Comparison of ENCODE assay signal across 25 mouse cellular contexts in genomic region chr8:7560645-7561044, GRCm38 (mm10).
DNase-seq lines count a peak whose midpoint lies in the region; ATAC-seq and TF ChIP-seq lines count a peak whose summit lies in the region.
"Had no signal": no experiment of that assay in that cellular context is flagged by ENCODE, and none has a peak within 500 bp of the region (broad histone marks: within the 10 kb centered on the region; RNA-seq: fewer than 3 reads in every experiment).

No protein-coding gene starts in this region.

- no peaks in the 10 kb centered on the region for H3K27me3 ChIP-seq in hindbrain, embryonic 11.5 days (ENCODE audit: control insufficient read depth, insufficient read depth, low read length)
- no peaks in the 10 kb centered on the region for H3K27me3 ChIP-seq in hindbrain, embryonic 10.5 days (ENCODE audit: insufficient read depth, poor library complexity, severe bottlenecking)
- no peaks in the 10 kb centered on the region for H3K27me3 ChIP-seq in kidney, postnatal 0 days (ENCODE audit: insufficient read depth, low read length)
- H3K27me3 ChIP-seq in neural tube, embryonic 11.5 days (ENCODE audit: control insufficient read depth, insufficient read depth, low read length), result no peaks in the 10 kb centered on the region
- H3K27me3 ChIP-seq in hindbrain, embryonic 14.5 days (ENCODE audit: control insufficient read depth, insufficient read depth, low read length), result no peaks in the 10 kb centered on the region
- H3K27me3 ChIP-seq: embryonic facial prominence, embryonic 12.5 days; embryonic facial prominence, embryonic 15.5 days; forebrain, embryonic 12.5 days; forebrain, embryonic 15.5 days; heart, embryonic 13.5 days had no signal

- no peak overlapping the region for H3K4me3 ChIP-seq in hindbrain, embryonic 11.5 days (ENCODE audit: low read depth, low read length)
- no peak overlapping the region for H3K4me3 ChIP-seq in hindbrain, embryonic 10.5 days
- H3K4me3 ChIP-seq in kidney, postnatal 0 days (replicated peaks; ENCODE audit: low read depth, low read length), result no peak overlapping the region
- no peak overlapping the region for H3K4me3 ChIP-seq in neural tube, embryonic 11.5 days (ENCODE audit: low read depth, low read length)
- no peak overlapping the region for H3K4me3 ChIP-seq in hindbrain, embryonic 14.5 days (replicated peaks; ENCODE audit: low read length)
- H3K4me3 ChIP-seq: embryonic facial prominence, embryonic 12.5 days; embryonic facial prominence, embryonic 15.5 days; erythroblast, embryonic 14.5 days; forebrain, embryonic 12.5 days; forebrain, embryonic 15.5 days; heart, embryonic 13.5 days had no signal

- WGBS in hindbrain, embryonic 11.5 days, result 77% methylated on average over 2 of the region's 2 CpGs
- 79% methylated on average over 2 of the region's 2 CpGs for WGBS in hindbrain, embryonic 10.5 days
- 29% methylated on average over 2 of the region's 2 CpGs for WGBS in kidney, postnatal 0 days
- 73% methylated on average over 2 of the region's 2 CpGs for WGBS in neural tube, embryonic 11.5 days
- 40% methylated on average over 2 of the region's 2 CpGs for WGBS in hindbrain, embryonic 14.5 days

- TF ChIP-seq CTCF in kidney, postnatal 0 days (IDR thresholded peaks at IDR 0.05; ENCODE audit: low read depth), result no peak

- H3K4me1 ChIP-seq in hindbrain, embryonic 11.5 days (replicated peaks; ENCODE audit: control insufficient read depth, insufficient read depth, low read length), result no peaks in the 10 kb centered on the region
- no peaks in the 10 kb centered on the region for H3K4me1 ChIP-seq in hindbrain, embryonic 10.5 days (replicated peaks)
- no peaks in the 10 kb centered on the region for H3K4me1 ChIP-seq in kidney, postnatal 0 days (replicated peaks; ENCODE audit: insufficient read depth, low read length)
- no peaks in the 10 kb centered on the region for H3K4me1 ChIP-seq in neural tube, embryonic 11.5 days (ENCODE audit: control insufficient read depth, insufficient read depth, low read length)
- no peaks in the 10 kb centered on the region for H3K4me1 ChIP-seq in hindbrain, embryonic 14.5 days (replicated peaks; ENCODE audit: control insufficient read depth, insufficient read depth, low read length)
- H3K4me1 ChIP-seq: embryonic facial prominence, embryonic 12.5 days; embryonic facial prominence, embryonic 15.5 days; forebrain, embryonic 12.5 days; forebrain, embryonic 15.5 days; heart, embryonic 13.5 days had no signal

- no peak for DNase-seq in hindbrain, embryonic 11.5 days (ENCODE audit: low spot score)
- DNase-seq in hindbrain, embryonic 10.5 days (ENCODE audit: low spot score), result no peak
- peak; percentile 15 for DNase-seq in kidney, postnatal 0 days (ENCODE audit: low spot score)
- DNase-seq in kidney, postnatal 10 days, result no peak
- no peak for DNase-seq in neural tube, embryonic 11.5 days (ENCODE audit: low spot score)
- DNase-seq in neural tube, embryonic 10.5 days (ENCODE audit: extremely low spot score, low spot score), result no peak
- DNase-seq in hindbrain, embryonic 14.5 days (ENCODE audit: low spot score), result peak; percentile 30
- DNase-seq: adrenal gland, adult 8-10 months; adrenal gland, postnatal 25 days; cerebellum, adult 11 months; cerebellum, adult 2 months; cerebellum, adult 9-11 months; cerebellum, postnatal 25 days; gastrocnemius, postnatal 25 days; heart, adult 18-20 months; heart, postnatal 14 days; heart, postnatal 4 days had no signal

- no peak overlapping the region for H3K4me2 ChIP-seq in hindbrain, embryonic 11.5 days (replicated peaks; ENCODE audit: low read depth, low read length)
- H3K4me2 ChIP-seq in kidney, postnatal 0 days (ENCODE audit: low read length), result no peak overlapping the region
- H3K4me2 ChIP-seq in neural tube, embryonic 11.5 days (ENCODE audit: low read depth), result no peak overlapping the region
- no peak overlapping the region for H3K4me2 ChIP-seq in hindbrain, embryonic 14.5 days (replicated peaks)
- H3K4me2 ChIP-seq: embryonic facial prominence, embryonic 12.5 days; embryonic facial prominence, embryonic 15.5 days; forebrain, embryonic 12.5 days; forebrain, embryonic 15.5 days; heart, embryonic 13.5 days had no signal

- ATAC-seq in hindbrain, embryonic 11.5 days (ENCODE audit: low FRiP score), result peak; percentile 69
- no peak for ATAC-seq in kidney, postnatal 0 days (replicated peaks; ENCODE audit: low FRiP score, low read depth)
- ATAC-seq in neural tube, embryonic 11.5 days (ENCODE audit: insufficient read depth, low FRiP score, low TSS enrichment), result peak; percentile 48; the same call in 1 of the 2 replicates
- no peak for ATAC-seq in hindbrain, embryonic 14.5 days (ENCODE audit: low FRiP score)
- ATAC-seq in erythroblast, adult 5-6 weeks (replicated peaks; ENCODE audit: low FRiP score, poor library complexity, severe bottlenecking), result no peak
- ATAC-seq: activated CD4-positive, CD25-positive, alpha-beta regulatory T cell, adult 4 months; forebrain, embryonic 15.5 days had no signal

- H3K9ac ChIP-seq in hindbrain, embryonic 11.5 days (ENCODE audit: low read depth, low read length), result no peak overlapping the region
- H3K9ac ChIP-seq in kidney, postnatal 0 days (ENCODE audit: low read depth, low read length), result no peak overlapping the region
- no peak overlapping the region for H3K9ac ChIP-seq in neural tube, embryonic 11.5 days (ENCODE audit: low read length)
- H3K9ac ChIP-seq in hindbrain, embryonic 14.5 days, result no peak overlapping the region
- H3K9ac ChIP-seq: embryonic facial prominence, embryonic 12.5 days; embryonic facial prominence, embryonic 15.5 days; forebrain, embryonic 12.5 days; forebrain, embryonic 15.5 days; heart, embryonic 13.5 days had no signal

- no peak overlapping the region for H3K27ac ChIP-seq in hindbrain, embryonic 11.5 days (ENCODE audit: low read depth, low read length)
- no peak overlapping the region for H3K27ac ChIP-seq in hindbrain, embryonic 10.5 days
- H3K27ac ChIP-seq in kidney, postnatal 0 days, result no peak overlapping the region
- H3K27ac ChIP-seq in neural tube, embryonic 11.5 days (ENCODE audit: low read depth, low read length), result no peak overlapping the region
- H3K27ac ChIP-seq in hindbrain, embryonic 14.5 days, result no peak overlapping the region
- H3K27ac ChIP-seq: embryonic facial prominence, embryonic 12.5 days; embryonic facial prominence, embryonic 15.5 days; forebrain, embryonic 12.5 days; forebrain, embryonic 15.5 days; heart, embryonic 13.5 days had no signal

- H3K9me3 ChIP-seq in hindbrain, embryonic 11.5 days (ENCODE audit: control insufficient read depth, low read length), result no peaks in the 10 kb centered on the region
- no peaks in the 10 kb centered on the region for H3K9me3 ChIP-seq in hindbrain, embryonic 10.5 days
- H3K9me3 ChIP-seq in kidney, postnatal 0 days (replicated peaks; ENCODE audit: low read length), result no peaks in the 10 kb centered on the region
- H3K9me3 ChIP-seq in neural tube, embryonic 11.5 days (ENCODE audit: control insufficient read depth, low read length), result no peaks in the 10 kb centered on the region
- H3K9me3 ChIP-seq in hindbrain, embryonic 14.5 days (ENCODE audit: control insufficient read depth, low read length), result no peaks in the 10 kb centered on the region
- H3K9me3 ChIP-seq: embryonic facial prominence, embryonic 12.5 days; embryonic facial prominence, embryonic 15.5 days; forebrain, embryonic 12.5 days; forebrain, embryonic 15.5 days; heart, embryonic 13.5 days had no signal

- no peaks in the 10 kb centered on the region for H3K36me3 ChIP-seq in hindbrain, embryonic 11.5 days (ENCODE audit: control insufficient read depth, insufficient read depth, low read length)
- H3K36me3 ChIP-seq in hindbrain, embryonic 10.5 days, result no peaks in the 10 kb centered on the region
- no peaks in the 10 kb centered on the region for H3K36me3 ChIP-seq in kidney, postnatal 0 days (ENCODE audit: insufficient read depth, low read length)
- H3K36me3 ChIP-seq in neural tube, embryonic 11.5 days (ENCODE audit: control insufficient read depth, insufficient read depth, low read length), result no peaks in the 10 kb centered on the region
- no peaks in the 10 kb centered on the region for H3K36me3 ChIP-seq in hindbrain, embryonic 14.5 days (replicated peaks; ENCODE audit: control insufficient read depth, insufficient read depth)
- H3K36me3 ChIP-seq: embryonic facial prominence, embryonic 12.5 days; embryonic facial prominence, embryonic 15.5 days; forebrain, embryonic 12.5 days; forebrain, embryonic 15.5 days; heart, embryonic 13.5 days had no signal

Comparison
In these comparisons a context has a peak if more than half of its experiments do, and no peak if none do; other contexts are left out.
1. ATAC-seq: peak in hindbrain, embryonic 11.5 days (single experiment) and neural tube, embryonic 11.5 days (single experiment); none in kidney, postnatal 0 days (single experiment), hindbrain, embryonic 14.5 days (single experiment) and erythroblast, adult 5-6 weeks (single experiment).
2. DNase-seq: peak in kidney, postnatal 0 days (single experiment) and hindbrain, embryonic 14.5 days (single experiment); none in hindbrain, embryonic 11.5 days (single experiment), hindbrain, embryonic 10.5 days (single experiment), kidney, postnatal 10 days (single experiment), neural tube, embryonic 11.5 days (single experiment) and neural tube, embryonic 10.5 days (single experiment).